Mouse (Mus musculus) frontal cortex, postnatal 10 days (tissue): Measurements from ENCODE around the gene Hikeshi.

Source experiments
- DNase-seq, 2 experiments: peaks; one replicate each; pipeline ENCODE4 v3.0.0; 2022; ENCODE audit warnings: low spot score in 2 of 2, mixed read lengths in 1 of 2

The Hikeshi gene

GRCm38 (mm10) chr7:89940571-89941463 lies at the start of gene Hikeshi:
Hikeshi (minus strand) TSS chr7:89941204.
- peak; percentile 90 to 93 for DNase-seq

GRCm38 (mm10) chr7:89984421-89984820 lies 43.4 kb upstream of the Hikeshi start:
- DNase-seq: no peak

GRCm38 (mm10) chr7:89983441-89983840 lies 42.4 kb upstream of the Hikeshi start:
- DNase-seq: no peak

GRCm38 (mm10) chr7:89981557-89981956 lies 40.6 kb upstream of the Hikeshi start:
- no peak for DNase-seq

- peak; percentile 89 to 93 for DNase-seq
These were observed 39.8 kb upstream of the Hikeshi start, which contains the start of gene Eed for GRCm38 (mm10) chr7:89980485-89981422. Eed (minus strand) TSS chr7:89980983.

- no peak for DNase-seq
These were observed 39.1 kb upstream of the Hikeshi start for GRCm38 (mm10) chr7:89980133-89980484.

- DNase-seq: no peak
These were observed 38.6 kb upstream of the Hikeshi start for GRCm38 (mm10) chr7:89979432-89980130.

GRCm38 (mm10) chr7:89976796-89977195 lies 35.8 kb upstream of the Hikeshi start:
- no peak for DNase-seq

GRCm38 (mm10) chr7:89975571-89975970 lies 34.6 kb upstream of the Hikeshi start:
- DNase-seq: no peak

GRCm38 (mm10) chr7:89967235-89967634 lies 26.2 kb upstream of the Hikeshi start:
- no peak for DNase-seq

GRCm38 (mm10) chr7:89966771-89967170 lies 25.8 kb upstream of the Hikeshi start:
- DNase-seq: no peak

GRCm38 (mm10) chr7:89963135-89963534 lies 22.1 kb upstream of the Hikeshi start:
- DNase-seq: no peak

- DNase-seq: no peak
These were observed 16.3 kb upstream of the Hikeshi start for GRCm38 (mm10) chr7:89957300-89957699.

- DNase-seq: no peak
These were observed 13.3 kb upstream of the Hikeshi start for GRCm38 (mm10) chr7:89954261-89954660.

- DNase-seq: no peak
These were observed 8.4 kb upstream of the Hikeshi start for GRCm38 (mm10) chr7:89949403-89949802.

GRCm38 (mm10) chr7:89948026-89948425 lies 7.0 kb upstream of the Hikeshi start:
- DNase-seq: no peak

GRCm38 (mm10) chr7:89939497-89940353 lies 1.3 kb downstream of the Hikeshi start:
- no peak for DNase-seq

- DNase-seq: peak; percentile 31 to 32
These were observed 17.4 kb downstream of the Hikeshi start for GRCm38 (mm10) chr7:89923441-89924180.

- DNase-seq: no peak
These were observed 23.2 kb downstream of the Hikeshi start for GRCm38 (mm10) chr7:89917776-89918175.

- no peak for DNase-seq
These were observed 24.3 kb downstream of the Hikeshi start for GRCm38 (mm10) chr7:89916711-89917110.
